Mouse (Mus musculus): ENCODE measurements around the gene Olfr16.

DNA sequence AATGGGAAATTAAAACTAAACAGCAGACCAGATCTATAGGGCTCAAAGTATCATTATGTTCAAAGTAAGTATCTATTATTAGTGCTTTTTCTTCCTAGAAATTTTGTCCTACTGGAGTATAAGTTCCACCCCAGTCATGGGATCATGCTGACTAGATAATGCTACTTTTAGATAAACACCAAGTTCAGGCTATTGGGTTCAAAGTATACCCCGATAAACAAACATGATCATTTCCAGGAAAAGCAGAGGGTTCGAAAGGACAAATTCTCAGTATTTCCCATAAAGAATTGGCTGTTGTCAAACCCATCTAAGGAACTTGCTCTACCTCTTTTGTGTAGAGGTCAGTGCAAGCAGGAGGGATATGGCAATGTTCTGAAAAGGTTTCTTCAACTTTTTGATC lies 18.0 kb upstream of the Olfr16 start:
- TF ChIP-seq CTCF (IDR thresholded peaks at IDR 0.05; ENCODE audit: borderline replicate concordance, control insufficient read depth, extremely low read depth, insufficient read depth, low read length, poor library complexity) (no peak), POLR2A (IDR thresholded peaks at IDR 0.05; ENCODE audit: control insufficient read depth, extremely low read depth, insufficient read depth, low read length, poor library complexity) (no peak)

All from thymus, adult 2 months (tissue).